Mouse (Mus musculus): Measurements from ENCODE around the gene Angptl7.

DNA sequence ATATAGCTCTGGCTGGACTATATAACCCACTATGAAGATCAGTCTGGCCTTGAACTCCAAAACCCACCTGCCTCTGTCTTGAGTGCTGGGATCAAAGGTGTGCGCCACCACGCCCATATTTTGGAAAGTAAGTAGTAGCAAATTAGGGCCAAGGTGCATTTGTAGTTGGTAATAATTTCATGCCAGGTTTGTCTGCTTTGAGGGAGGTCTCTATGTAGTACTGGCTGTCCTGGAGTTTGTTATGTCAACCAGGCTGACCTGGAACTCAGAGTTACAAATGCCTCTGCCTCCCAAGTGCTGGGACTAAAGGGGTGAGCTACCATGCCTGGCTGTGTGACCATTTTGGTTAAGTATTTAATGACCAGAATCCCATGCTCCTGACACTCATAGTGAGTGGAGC, 20.0 kb downstream of the Angptl7 start:
- TF ChIP-seq CTCF (IDR thresholded peaks at IDR 0.05) (no peak), EP300 (IDR thresholded peaks at IDR 0.05) (no peak)

Data from lung, postnatal 0 days (tissue).